Mouse (Mus musculus) ES-CJ7 (cell line): ENCODE results near the gene Gm49661.

ENCODE experiments used
- DNase-seq: peaks from one replicate; pipeline ENCODE4 v3.0.0; 2011; ENCODE audit warnings: low read depth, low spot score

The Gm49661 gene

DNA sequence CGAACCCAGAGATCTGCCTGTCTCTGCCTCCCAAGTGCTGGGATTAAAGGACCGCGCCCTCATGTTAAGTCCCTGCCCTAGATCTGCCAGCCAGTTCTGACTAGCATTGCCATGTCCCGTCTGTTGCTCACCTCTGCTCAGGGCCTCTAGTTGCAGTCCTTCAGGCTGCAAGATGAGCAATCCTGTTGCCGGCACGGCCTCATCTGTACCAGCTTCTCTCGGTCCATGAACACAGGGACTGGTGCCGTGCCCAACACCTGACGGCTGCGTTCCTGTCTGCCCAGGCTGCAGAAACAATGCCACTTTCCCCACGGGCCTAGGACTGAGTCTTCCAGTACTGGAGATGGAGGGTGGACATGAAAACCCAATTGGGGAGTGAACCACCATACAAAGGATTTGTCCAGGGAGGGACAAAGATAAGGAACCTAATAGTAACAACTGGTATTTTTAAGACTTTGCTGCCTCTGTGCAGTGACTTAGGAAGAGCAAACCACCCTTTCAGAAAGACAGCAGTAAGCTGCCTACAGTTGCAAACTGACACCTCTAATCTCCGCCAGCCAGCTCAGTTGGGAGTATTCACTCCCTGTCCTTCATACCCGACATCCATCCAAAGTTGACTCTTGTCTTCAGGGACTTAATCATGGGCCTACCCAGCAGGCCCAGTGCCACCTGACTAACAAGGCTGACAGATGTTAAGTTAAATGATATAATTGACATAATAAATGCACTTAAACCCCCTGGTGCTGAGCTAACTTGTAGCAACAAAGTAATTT is 1.5 kb downstream of the Gm49661 start:
- no peak for DNase-seq

GRCm38 (mm10) chr8:84966603-84967002 is 2.6 kb downstream of the Gm49661 start:
- DNase-seq, result no peak

- peak; percentile 100 for DNase-seq
Measured at GRCm38 (mm10) chr8:84965731-84966291, 3.4 kb downstream of the Gm49661 start.

DNA sequence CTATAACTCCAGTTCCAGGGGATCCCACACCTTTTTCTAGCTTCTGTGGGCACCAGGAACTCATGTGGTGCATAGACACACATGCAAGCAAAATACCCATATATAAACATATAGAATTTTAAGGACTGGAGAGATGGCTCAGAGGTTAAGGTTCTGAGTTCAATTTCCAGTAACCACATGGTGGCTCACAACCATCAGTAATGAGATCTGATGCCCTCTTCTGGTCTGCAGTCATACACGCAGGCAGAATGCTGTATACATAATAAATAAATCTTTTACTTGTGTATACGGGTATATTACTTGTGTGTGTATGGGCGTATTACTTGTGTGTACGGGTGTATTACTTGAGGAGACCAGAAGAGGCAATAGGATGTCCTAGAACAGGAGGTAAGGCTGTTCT is 5.3 kb downstream of the Gm49661 start:
- DNase-seq, result no peak

DNA sequence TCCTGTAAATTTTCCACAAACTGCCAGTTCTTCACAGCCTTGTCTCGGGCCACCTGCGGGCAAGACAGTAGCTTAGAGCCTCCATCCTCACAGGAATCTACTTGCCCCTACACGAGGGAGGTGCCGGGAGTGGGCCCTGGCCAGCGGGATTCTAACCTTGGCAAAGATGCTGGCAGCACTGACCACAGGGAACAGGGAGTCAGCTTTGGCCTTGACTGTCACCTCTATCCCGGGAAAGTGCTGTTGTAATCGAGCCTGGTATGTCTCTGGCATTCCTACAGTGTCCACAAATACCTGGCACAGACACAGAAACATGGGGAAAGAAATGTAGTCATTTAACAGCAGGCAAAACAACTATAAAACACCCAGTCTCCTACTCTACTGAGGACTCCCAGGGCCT is 9.4 kb downstream of the Gm49661 start:
- DNase-seq, result no peak

- peak; percentile 97 for DNase-seq
Measured at GRCm38 (mm10) chr8:84956768-84957167, 12.5 kb downstream of the Gm49661 start.

DNA sequence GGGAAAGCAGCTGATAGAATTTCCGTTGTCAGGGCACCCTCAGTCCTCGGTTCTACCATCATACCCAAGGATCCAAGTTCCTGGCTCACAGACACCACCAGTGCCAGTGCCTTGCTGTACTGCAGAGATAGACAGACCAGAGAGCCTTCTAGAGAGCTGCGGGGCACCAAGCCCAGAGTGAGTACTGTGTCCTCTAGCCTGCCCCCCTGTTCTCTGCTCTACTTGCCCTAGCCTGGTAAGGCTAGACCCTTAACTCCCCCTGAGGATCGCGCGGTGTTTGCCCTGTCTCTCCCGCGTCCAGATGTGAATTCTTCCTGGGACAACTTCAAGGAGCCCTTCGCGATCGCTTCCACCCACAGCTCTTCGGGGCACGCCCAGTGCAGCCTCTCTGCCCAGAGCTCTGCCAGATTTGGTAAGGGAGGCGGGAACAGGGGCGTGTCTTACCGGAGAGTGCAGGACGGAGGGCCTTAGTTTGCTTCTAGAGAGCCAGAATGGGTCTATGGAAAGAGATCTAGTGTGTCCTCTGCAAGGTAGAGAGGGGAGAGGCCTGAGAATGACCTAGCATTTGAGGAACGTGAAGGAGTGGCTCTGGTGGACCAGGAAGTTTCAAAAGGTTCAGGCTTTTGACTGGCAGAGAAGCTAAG is 16.5 kb downstream of the Gm49661 start:
- DNase-seq, result peak; percentile 89

DNA sequence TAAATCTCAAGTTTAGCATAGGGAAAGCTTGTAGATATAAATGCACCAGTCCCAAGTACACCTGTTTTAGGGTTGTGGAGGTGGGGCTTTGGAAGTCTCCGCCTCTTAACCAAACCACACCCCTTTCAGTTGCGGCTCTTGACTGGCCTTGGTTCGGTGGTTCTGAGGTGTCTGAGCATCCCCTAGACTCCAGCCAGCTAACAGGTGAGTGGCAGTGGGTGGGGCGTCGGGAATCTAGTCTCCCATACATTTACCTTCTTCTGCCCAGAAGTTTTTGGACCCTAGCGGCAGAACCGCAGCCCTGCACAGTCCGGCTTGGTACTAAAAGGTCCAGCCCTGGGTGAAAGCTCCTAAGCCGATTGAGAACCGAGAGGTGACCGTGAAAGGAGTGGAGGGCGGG is 19.5 kb downstream of the Gm49661 start:
- peak; percentile 71 for DNase-seq

GRCm38 (mm10) chr8:84947241-84947545 is 22.0 kb downstream of the Gm49661 start:
- DNase-seq, result no peak

GRCm38 (mm10) chr8:84946528-84947240 is 22.5 kb downstream of the Gm49661 start, which contains the start of gene Rtbdn:
Gene Rtbdn, plus strand, starts transcription at chr8:84946991.
- DNase-seq, result no peak

- DNase-seq, result peak; percentile 72
Measured at GRCm38 (mm10) chr8:84945633-84946527, 23.4 kb downstream of the Gm49661 start.

- peak; percentile 67 for DNase-seq
Measured at GRCm38 (mm10) chr8:84945235-84945632, 24.0 kb downstream of the Gm49661 start.

DNA sequence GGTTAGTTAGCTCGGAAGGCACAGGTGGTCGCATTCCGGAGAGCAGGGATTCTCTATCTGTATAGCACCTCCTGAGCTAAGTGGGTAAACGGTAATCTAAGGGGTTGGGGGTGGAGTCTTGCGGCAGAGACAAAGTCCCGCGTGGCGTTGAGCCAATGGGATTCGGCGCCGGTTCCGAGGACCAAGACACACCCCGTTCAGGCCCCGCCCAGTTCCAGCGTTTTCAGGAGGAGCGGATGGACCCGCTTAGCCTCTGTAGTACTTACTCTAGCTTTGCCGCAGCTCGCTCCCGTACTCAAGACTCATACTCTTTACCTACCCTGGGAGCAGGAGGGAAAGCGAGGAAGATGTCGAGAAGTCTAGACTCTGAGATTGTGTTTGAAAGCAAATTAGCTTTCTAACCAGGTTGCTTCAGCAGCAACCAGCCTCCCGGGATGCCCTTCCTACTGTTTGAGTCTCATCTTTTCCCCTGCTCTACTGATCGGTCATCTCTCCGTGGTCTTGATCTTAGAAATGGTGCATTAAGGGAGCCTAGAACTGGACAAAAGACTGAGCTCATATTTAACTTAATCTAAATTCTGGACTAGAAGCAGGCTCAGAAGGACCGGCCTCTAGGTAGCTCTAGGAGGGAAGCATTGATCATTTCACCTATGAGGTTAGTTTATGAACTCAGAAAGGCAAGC is 24.6 kb downstream of the Gm49661 start:
- peak; percentile 94 for DNase-seq

- DNase-seq, result peak; percentile 41
Measured at GRCm38 (mm10) chr8:84943699-84944098, 25.5 kb downstream of the Gm49661 start.

GRCm38 (mm10) chr8:84937620-84938485 is 31.4 kb downstream of the Gm49661 start:
- DNase-seq, result no peak

DNA sequence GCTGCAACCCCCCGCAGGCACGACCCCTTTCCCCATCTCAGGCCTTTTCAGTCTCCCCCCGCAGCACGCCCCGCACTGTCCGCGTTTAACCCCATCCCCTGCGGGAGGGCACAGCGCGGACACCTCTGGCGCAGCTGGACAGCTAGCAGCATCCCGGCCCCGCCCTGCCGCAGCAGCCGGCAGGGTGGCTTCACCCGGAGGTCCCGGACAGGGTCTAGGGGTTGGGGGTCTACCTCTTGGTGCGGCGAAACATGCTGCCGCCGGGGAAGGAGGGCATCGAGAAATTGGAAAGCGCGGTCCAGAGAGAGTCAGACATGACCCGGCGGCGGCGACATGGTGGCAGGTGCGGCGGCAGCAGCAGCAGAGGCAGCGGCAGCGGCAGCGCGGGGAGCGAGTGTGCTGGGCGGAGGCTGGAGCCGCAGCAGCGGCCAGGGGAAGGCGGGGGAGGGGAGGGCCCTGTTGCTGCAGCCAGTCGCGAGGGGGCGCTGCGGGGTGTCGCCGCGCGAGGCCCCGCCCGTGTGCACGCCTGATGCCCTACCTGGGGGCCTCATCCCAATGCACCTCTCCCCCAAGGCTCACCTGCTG is 32.2 kb downstream of the Gm49661 start, which contains the start of gene Mast1:
Gene Mast1 (minus strand): TSS at position 398 of the 585 bp plus-strand sequence.
- DNase-seq, result peak; percentile 77

GRCm38 (mm10) chr8:84936041-84936961 is 32.9 kb downstream of the Gm49661 start:
- no peak for DNase-seq

DNA sequence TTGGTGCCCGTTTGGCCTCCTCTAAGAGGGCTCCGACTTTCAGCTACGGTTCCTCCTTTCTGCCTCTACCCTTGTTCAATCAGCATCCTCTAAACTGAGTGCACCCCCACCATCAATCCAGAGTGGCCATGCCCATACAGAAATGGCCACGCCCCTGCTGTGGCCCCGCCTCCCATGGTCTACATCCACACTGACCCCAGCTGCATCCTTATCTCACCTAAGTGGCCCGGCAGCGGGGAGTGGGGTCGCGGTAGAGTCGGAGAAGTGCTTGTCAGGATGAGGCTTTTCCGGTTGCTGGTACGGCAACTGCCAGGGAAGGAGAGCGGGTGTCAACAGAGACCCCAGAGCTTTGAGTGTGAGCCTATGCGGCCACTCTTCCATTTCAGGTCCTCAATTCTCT is 33.7 kb downstream of the Gm49661 start:
- no peak for DNase-seq
